Mouse (Mus musculus): ENCODE measurements around the gene Gng12. TPM values are rescaled to one million over a fixed set of nuclear protein-coding genes. Genes with fewer than 3 reads are reported as not detected.

The Gng12 gene
- polyA plus RNA-seq, 1 experiment from 2014 or later, result 73.9 TPM

GRCm38 (mm10) chr6:66995825-66996224 lies 99.6 kb downstream of the Gng12 start:
- Histone ChIP-seq H3K9me3 (ENCODE audit: control insufficient read depth, low read length) (no peaks in the 10 kb centered on the region), H3K9ac (ENCODE audit: low read length) (no peak overlapping the region), H3K4me3 (ENCODE audit: control insufficient read depth in 1 of 2, insufficient read depth in 1 of 2, low read depth in 1 of 2, low read length in 2 of 2) (no peak overlapping the region), H3K4me1 (ENCODE audit: control insufficient read depth in 2 of 2, insufficient read depth in 2 of 2, low read length in 2 of 2) (peaks cover 10 to 11% of the 10 kb centered on the region in 2 experiments), H3K4me2 (ENCODE audit: low read length) (no peak overlapping the region), H3K36me3 (ENCODE audit: control insufficient read depth, insufficient read depth, low read length) (no peaks in the 10 kb centered on the region), H3K27me3 (ENCODE audit: control insufficient read depth, insufficient read depth, low read length) (no peaks in the 10 kb centered on the region), H3K27ac (replicated peaks in 1 of 2; ENCODE audit: control insufficient read depth in 1 of 2, insufficient read depth in 1 of 2, low read depth in 2 of 2, low read length in 2 of 2) (no peak overlapping the region)
- ATAC-seq (ENCODE audit: insufficient number of reproducible peaks, insufficient read depth, low FRiP score, low read depth), result no peak
- 86% methylated on average over 1 of the region's 1 CpGs for WGBS

- H3K9me3 ChIP-seq (ENCODE audit: control insufficient read depth, low read length), result no peaks in the 10 kb centered on the region
- no peak overlapping the region for H3K9ac ChIP-seq (ENCODE audit: low read length)
- H3K27ac ChIP-seq (replicated peaks in 1 of 2; ENCODE audit: control insufficient read depth in 1 of 2, insufficient read depth in 1 of 2, low read depth in 2 of 2, low read length in 2 of 2), result no peak overlapping the region
- no peak overlapping the region for H3K4me3 ChIP-seq (ENCODE audit: control insufficient read depth in 1 of 2, insufficient read depth in 1 of 2, low read depth in 1 of 2, low read length in 2 of 2)
- 86% methylated on average over 1 of the region's 1 CpGs for WGBS
- H3K27me3 ChIP-seq (ENCODE audit: control insufficient read depth, insufficient read depth, low read length), result no peaks in the 10 kb centered on the region
- no peak overlapping the region for H3K4me2 ChIP-seq (ENCODE audit: low read length)
- ATAC-seq (ENCODE audit: insufficient number of reproducible peaks, insufficient read depth, low FRiP score, low read depth), result no peak
- peaks cover 10 to 11% of the 10 kb centered on the region in 2 experiments for H3K4me1 ChIP-seq (ENCODE audit: control insufficient read depth in 2 of 2, insufficient read depth in 2 of 2, low read length in 2 of 2)
- H3K36me3 ChIP-seq (ENCODE audit: control insufficient read depth, insufficient read depth, low read length), result no peaks in the 10 kb centered on the region
These were observed 100.1 kb downstream of the Gng12 start for GRCm38 (mm10) chr6:66996257-66996656.

- no peak overlapping the region for H3K4me2 ChIP-seq (ENCODE audit: low read length)
- H3K9me3 ChIP-seq (ENCODE audit: control insufficient read depth, low read length), result no peaks in the 10 kb centered on the region
- no peaks in the 10 kb centered on the region for H3K36me3 ChIP-seq (ENCODE audit: control insufficient read depth, insufficient read depth, low read length)
- no peaks in the 10 kb centered on the region for H3K4me1 ChIP-seq (ENCODE audit: control insufficient read depth in 2 of 2, insufficient read depth in 2 of 2, low read length in 2 of 2)
- no peak overlapping the region for H3K27ac ChIP-seq (replicated peaks in 1 of 2; ENCODE audit: control insufficient read depth in 1 of 2, insufficient read depth in 1 of 2, low read depth in 2 of 2, low read length in 2 of 2)
- H3K9ac ChIP-seq (ENCODE audit: low read length), result no peak overlapping the region
- H3K4me3 ChIP-seq (ENCODE audit: control insufficient read depth in 1 of 2, insufficient read depth in 1 of 2, low read depth in 1 of 2, low read length in 2 of 2), result no peak overlapping the region
- WGBS, result 70% methylated on average over 2 of the region's 2 CpGs
- ATAC-seq (ENCODE audit: insufficient number of reproducible peaks, insufficient read depth, low FRiP score, low read depth), result no peak
- no peaks in the 10 kb centered on the region for H3K27me3 ChIP-seq (ENCODE audit: control insufficient read depth, insufficient read depth, low read length)
These were observed 102.4 kb downstream of the Gng12 start for GRCm38 (mm10) chr6:66998645-66999044.

- no peaks in the 10 kb centered on the region for H3K27me3 ChIP-seq (ENCODE audit: control insufficient read depth, insufficient read depth, low read length)
- no peaks in the 10 kb centered on the region for H3K9me3 ChIP-seq (ENCODE audit: control insufficient read depth, low read length)
- no peak overlapping the region for H3K27ac ChIP-seq (replicated peaks in 1 of 2; ENCODE audit: control insufficient read depth in 1 of 2, insufficient read depth in 1 of 2, low read depth in 2 of 2, low read length in 2 of 2)
- H3K4me1 ChIP-seq (ENCODE audit: control insufficient read depth in 2 of 2, insufficient read depth in 2 of 2, low read length in 2 of 2), result no peaks in the 10 kb centered on the region
- H3K4me2 ChIP-seq (ENCODE audit: low read length), result no peak overlapping the region
- ATAC-seq (ENCODE audit: insufficient number of reproducible peaks, insufficient read depth, low FRiP score, low read depth), result no peak
- H3K36me3 ChIP-seq (ENCODE audit: control insufficient read depth, insufficient read depth, low read length), result no peaks in the 10 kb centered on the region
- H3K4me3 ChIP-seq (ENCODE audit: control insufficient read depth in 1 of 2, insufficient read depth in 1 of 2, low read depth in 1 of 2, low read length in 2 of 2), result no peak overlapping the region
- no peak overlapping the region for H3K9ac ChIP-seq (ENCODE audit: low read length)
These were observed 103.6 kb downstream of the Gng12 start for GRCm38 (mm10) chr6:66999800-67000199.

- no peak overlapping the region for H3K4me3 ChIP-seq (ENCODE audit: control insufficient read depth in 1 of 2, insufficient read depth in 1 of 2, low read depth in 1 of 2, low read length in 2 of 2)
- H3K9ac ChIP-seq (ENCODE audit: low read length), result no peak overlapping the region
- no peaks in the 10 kb centered on the region for H3K27me3 ChIP-seq (ENCODE audit: control insufficient read depth, insufficient read depth, low read length)
- H3K27ac ChIP-seq (replicated peaks in 1 of 2; ENCODE audit: control insufficient read depth in 1 of 2, insufficient read depth in 1 of 2, low read depth in 2 of 2, low read length in 2 of 2), result no peak overlapping the region
- WGBS, result 89% methylated on average over 3 of the region's 3 CpGs
- ATAC-seq (ENCODE audit: insufficient number of reproducible peaks, insufficient read depth, low FRiP score, low read depth), result no peak
- no peaks in the 10 kb centered on the region for H3K9me3 ChIP-seq (ENCODE audit: control insufficient read depth, low read length)
- H3K4me1 ChIP-seq (ENCODE audit: control insufficient read depth in 2 of 2, insufficient read depth in 2 of 2, low read length in 2 of 2), result peaks cover 2 to 3% of the 10 kb centered on the region in 2 experiments; a peak in 2 of 4 replicates
- H3K4me2 ChIP-seq (ENCODE audit: low read length), result no peak overlapping the region
- H3K36me3 ChIP-seq (ENCODE audit: control insufficient read depth, insufficient read depth, low read length), result no peaks in the 10 kb centered on the region
These were observed 113.7 kb downstream of the Gng12 start for GRCm38 (mm10) chr6:67009888-67010287.

GRCm38 (mm10) chr6:67010370-67011216 lies 114.4 kb downstream of the Gng12 start:
- no peak for ATAC-seq (ENCODE audit: insufficient number of reproducible peaks, insufficient read depth, low FRiP score, low read depth)
- no peak overlapping the region for H3K9ac ChIP-seq (ENCODE audit: low read length)
- H3K4me1 ChIP-seq (ENCODE audit: control insufficient read depth in 2 of 2, insufficient read depth in 2 of 2, low read length in 2 of 2), result peaks cover 2 to 3% of the 10 kb centered on the region in 2 experiments; a peak in 2 of 4 replicates
- WGBS, result 78% methylated on average over 7 of the region's 7 CpGs
- H3K27me3 ChIP-seq (ENCODE audit: control insufficient read depth, insufficient read depth, low read length), result no peaks in the 10 kb centered on the region
- H3K9me3 ChIP-seq (ENCODE audit: control insufficient read depth, low read length), result no peaks in the 10 kb centered on the region
- H3K36me3 ChIP-seq (ENCODE audit: control insufficient read depth, insufficient read depth, low read length), result no peaks in the 10 kb centered on the region
- no peak overlapping the region for H3K4me2 ChIP-seq (ENCODE audit: low read length)
- no peak overlapping the region for H3K27ac ChIP-seq (replicated peaks in 1 of 2; ENCODE audit: control insufficient read depth in 1 of 2, insufficient read depth in 1 of 2, low read depth in 2 of 2, low read length in 2 of 2)
- H3K4me3 ChIP-seq (ENCODE audit: control insufficient read depth in 1 of 2, insufficient read depth in 1 of 2, low read depth in 1 of 2, low read length in 2 of 2), result no peak overlapping the region

- Histone ChIP-seq H3K27ac (replicated peaks in 1 of 2; ENCODE audit: control insufficient read depth in 1 of 2, insufficient read depth in 1 of 2, low read depth in 2 of 2, low read length in 2 of 2) (no peak overlapping the region), H3K4me1 (ENCODE audit: control insufficient read depth in 2 of 2, insufficient read depth in 2 of 2, low read length in 2 of 2) (peaks cover 3 to 6% of the 10 kb centered on the region in 2 experiments; a peak in 2 of 4 replicates), H3K27me3 (ENCODE audit: control insufficient read depth, insufficient read depth, low read length) (no peaks in the 10 kb centered on the region), H3K9ac (ENCODE audit: low read length) (no peak overlapping the region), H3K4me3 (ENCODE audit: control insufficient read depth in 1 of 2, insufficient read depth in 1 of 2, low read depth in 1 of 2, low read length in 2 of 2) (no peak overlapping the region), H3K4me2 (ENCODE audit: low read length) (no peak overlapping the region), H3K9me3 (ENCODE audit: control insufficient read depth, low read length) (no peaks in the 10 kb centered on the region), H3K36me3 (ENCODE audit: control insufficient read depth, insufficient read depth, low read length) (no peaks in the 10 kb centered on the region)
- ATAC-seq (ENCODE audit: insufficient number of reproducible peaks, insufficient read depth, low FRiP score, low read depth), result no peak
These were observed 115.0 kb downstream of the Gng12 start for GRCm38 (mm10) chr6:67011217-67011518.
